Mouse (Mus musculus): ENCODE data around the gene Dennd6b. TPM values are rescaled to one million over a fixed set of nuclear protein-coding genes. Genes with fewer than 3 reads are reported as not detected.
A peak's percentile ranks its signal among the peaks of the same experiment; 100 is the strongest.

The Dennd6b gene
- total and polyA plus RNA-seq, 2 experiments from 2014 or later = 53.3 to 89.6 TPM

GRCm38 (mm10) chr15:89177576-89178259 is 18.6 kb downstream of the Dennd6b start:
- ATAC-seq (no peak), DNase-seq (no peak)
- Histone ChIP-seq H3K27me3 (ENCODE audit: insufficient read depth, low read length) (no peaks in the 10 kb centered on the region), H3K9ac (no peak overlapping the region), H3K4me3 (ENCODE audit: low read depth, low read length) (no peak overlapping the region), H3K27ac (ENCODE audit: low read depth, low read length) (0 out of 2 replicates have a peak overlapping the region, but pooled peaks have one; percentile 45), H3K4me1 (ENCODE audit: insufficient read depth) (peaks cover 41% of the 10 kb centered on the region), H3K4me2 (ENCODE audit: low read depth) (peak overlapping the region; percentile 86), H3K9me3 (ENCODE audit: low read length) (no peaks in the 10 kb centered on the region), H3K36me3 (ENCODE audit: insufficient read depth) (no peaks in the 10 kb centered on the region)
- TF ChIP-seq CTCF (IDR thresholded peaks at IDR 0.05; ENCODE audit: low read depth) = no peak
- WGBS = 60% methylated on average over 4 of the region's 4 CpGs

- no peak for TF ChIP-seq CTCF (IDR thresholded peaks at IDR 0.05; ENCODE audit: low read depth)
- DNase-seq (peak; percentile 47), ATAC-seq (no peak)
- peaks cover 44% of the 10 kb centered on the region for H3K4me1 ChIP-seq (ENCODE audit: insufficient read depth)
- H3K9me3 ChIP-seq (ENCODE audit: low read length) = no peaks in the 10 kb centered on the region
- H3K4me2 ChIP-seq (ENCODE audit: low read depth) = peak overlapping the region; percentile 24
- no peaks in the 10 kb centered on the region for H3K27me3 ChIP-seq (ENCODE audit: insufficient read depth, low read length)
- no peaks in the 10 kb centered on the region for H3K36me3 ChIP-seq (ENCODE audit: insufficient read depth)
- no peak overlapping the region for H3K4me3 ChIP-seq (ENCODE audit: low read depth, low read length)
- 13% methylated on average over 5 of the region's 5 CpGs for WGBS
- no peak overlapping the region for H3K9ac ChIP-seq
- 0 out of 2 replicates have a peak overlapping the region, but pooled peaks have one; percentile 45 for H3K27ac ChIP-seq (ENCODE audit: low read depth, low read length)
Observed at GRCm38 (mm10) chr15:89177121-89177520, 19.2 kb downstream of the Dennd6b start.

GRCm38 (mm10) chr15:89175411-89176155 is 20.7 kb downstream of the Dennd6b start:
- H3K4me1 ChIP-seq (ENCODE audit: insufficient read depth) = peaks cover 44% of the 10 kb centered on the region
- no peak overlapping the region for H3K27ac ChIP-seq (ENCODE audit: low read depth, low read length)
- H3K9me3 ChIP-seq (ENCODE audit: low read length) = no peaks in the 10 kb centered on the region
- no peaks in the 10 kb centered on the region for H3K36me3 ChIP-seq (ENCODE audit: insufficient read depth)
- no peak overlapping the region for H3K4me2 ChIP-seq (ENCODE audit: low read depth)
- H3K27me3 ChIP-seq (ENCODE audit: insufficient read depth, low read length) = no peaks in the 10 kb centered on the region
- WGBS = 49% methylated on average over 13 of the region's 13 CpGs
- ATAC-seq (no peak), DNase-seq (no peak)
- no peak overlapping the region for H3K9ac ChIP-seq
- no peak overlapping the region for H3K4me3 ChIP-seq (ENCODE audit: low read depth, low read length)
- TF ChIP-seq CTCF (IDR thresholded peaks at IDR 0.05; ENCODE audit: low read depth) = no peak

- H3K27ac ChIP-seq (ENCODE audit: low read depth, low read length) = peak overlapping the region; percentile 29; the same call in 1 of the 2 replicates
- no peak for TF ChIP-seq CTCF (IDR thresholded peaks at IDR 0.05; ENCODE audit: low read depth)
- no peaks in the 10 kb centered on the region for H3K27me3 ChIP-seq (ENCODE audit: insufficient read depth, low read length)
- H3K4me1 ChIP-seq (ENCODE audit: insufficient read depth) = peaks cover 44% of the 10 kb centered on the region
- 35% methylated on average over 11 of the region's 11 CpGs for WGBS
- DNase-seq = no peak
- no peaks in the 10 kb centered on the region for H3K9me3 ChIP-seq (ENCODE audit: low read length)
- no peak overlapping the region for H3K9ac ChIP-seq
- H3K4me2 ChIP-seq (ENCODE audit: low read depth) = peak overlapping the region; percentile 99
- H3K36me3 ChIP-seq (ENCODE audit: insufficient read depth) = no peaks in the 10 kb centered on the region
- no peak overlapping the region for H3K4me3 ChIP-seq (ENCODE audit: low read depth, low read length)
- ATAC-seq = no peak
Observed at GRCm38 (mm10) chr15:89174889-89175339, 21.4 kb downstream of the Dennd6b start.

GRCm38 (mm10) chr15:89173906-89174214 is 22.4 kb downstream of the Dennd6b start:
- Histone ChIP-seq H3K4me1 (ENCODE audit: insufficient read depth) (peaks cover 39% of the 10 kb centered on the region), H3K27ac (ENCODE audit: low read depth, low read length) (peak overlapping the region; percentile 83; the same call in 1 of the 2 replicates), H3K9ac (peak overlapping the region; percentile 72), H3K9me3 (ENCODE audit: low read length) (no peaks in the 10 kb centered on the region), H3K4me2 (ENCODE audit: low read depth) (peak overlapping the region; percentile 99), H3K4me3 (ENCODE audit: low read depth, low read length) (peak overlapping the region; percentile 58), H3K27me3 (ENCODE audit: insufficient read depth, low read length) (no peaks in the 10 kb centered on the region), H3K36me3 (ENCODE audit: insufficient read depth) (0 out of 2 replicates have a peak, but pooled peaks cover 2% of the 10 kb centered on the region)
- 6% methylated on average over 15 of the region's 15 CpGs for WGBS
- no peak for DNase-seq
- TF ChIP-seq CTCF (IDR thresholded peaks at IDR 0.05; ENCODE audit: low read depth) = no peak
- ATAC-seq = peak; percentile 23

GRCm38 (mm10) chr15:89173024-89173905 is 23.0 kb downstream of the Dennd6b start:
- ATAC-seq (peak; percentile 53), DNase-seq (peak; percentile 83)
- Histone ChIP-seq H3K4me2 (ENCODE audit: low read depth) (peak overlapping the region; percentile 99), H3K27me3 (ENCODE audit: insufficient read depth, low read length) (no peaks in the 10 kb centered on the region), H3K27ac (ENCODE audit: low read depth, low read length) (peak overlapping the region; percentile 83), H3K4me3 (ENCODE audit: low read depth, low read length) (peak overlapping the region; percentile 58), H3K9ac (peak overlapping the region; percentile 72), H3K9me3 (ENCODE audit: low read length) (no peaks in the 10 kb centered on the region), H3K36me3 (ENCODE audit: insufficient read depth) (0 out of 2 replicates have a peak, but pooled peaks cover 4% of the 10 kb centered on the region), H3K4me1 (ENCODE audit: insufficient read depth) (peaks cover 33% of the 10 kb centered on the region)
- TF ChIP-seq CTCF (IDR thresholded peaks at IDR 0.05; ENCODE audit: low read depth) = no peak
- under 1% methylated on average over 65 of the region's 65 CpGs for WGBS

All from forebrain, postnatal 0 days (tissue).